Mouse (Mus musculus) gastrocnemius, postnatal 14 days (tissue): ENCODE measurements around the gene Capn5. TPM values are rescaled to one million over a fixed set of nuclear protein-coding genes. Genes with fewer than 3 reads are reported as not detected.
A peak's percentile ranks its signal among the peaks of the same experiment; 100 is the strongest.

Experiments
- DNase-seq: peaks from one replicate; pipeline ENCODE4 v3.0.0; 2021; ENCODE audit warnings: mixed read lengths
- intact Hi-C: fragments of 180-260 bp; cut with DNase I; formaldehyde crosslinking; loops from one replicate; pipeline ENCODE4 v1.15.1; 2025; ENCODE audit warnings: low total_unique reads
- total RNA-seq, 2 experiments: library from RNA; stranded (reverse); gene quantifications; 2 replicates each; pipeline ENCODE4 v1.2.3; 2021

The Capn5 gene
- total RNA-seq, 2 experiments from 2014 or later: 4.2 to 4.5 TPM

DNA sequence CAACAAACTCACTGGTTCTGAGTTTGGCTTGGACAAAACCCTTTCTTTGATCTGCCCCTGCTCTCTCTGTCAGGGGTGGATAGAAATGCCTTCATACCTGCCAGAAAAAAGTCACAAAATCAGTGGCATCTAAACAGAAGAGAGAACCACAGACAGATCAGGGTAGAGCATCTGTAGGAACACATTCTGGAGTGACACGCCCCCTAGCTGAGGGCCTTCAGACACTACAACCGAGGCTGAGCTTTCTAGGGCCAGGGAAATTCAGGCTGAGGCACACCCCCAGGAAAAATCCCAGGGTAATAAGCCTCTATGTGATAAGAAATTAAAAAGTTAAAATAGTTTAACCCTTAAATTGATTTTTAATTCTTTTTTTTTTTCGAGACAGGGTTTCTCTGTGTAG is 24.7 kb downstream of the Capn5 start:
- DNase-seq: no peak
- intact Hi-C loops: loop anchor here (10.0 kb wide), 1 partner anchor 191 kb away; no protein-coding TSS in a partner anchor

DNA sequence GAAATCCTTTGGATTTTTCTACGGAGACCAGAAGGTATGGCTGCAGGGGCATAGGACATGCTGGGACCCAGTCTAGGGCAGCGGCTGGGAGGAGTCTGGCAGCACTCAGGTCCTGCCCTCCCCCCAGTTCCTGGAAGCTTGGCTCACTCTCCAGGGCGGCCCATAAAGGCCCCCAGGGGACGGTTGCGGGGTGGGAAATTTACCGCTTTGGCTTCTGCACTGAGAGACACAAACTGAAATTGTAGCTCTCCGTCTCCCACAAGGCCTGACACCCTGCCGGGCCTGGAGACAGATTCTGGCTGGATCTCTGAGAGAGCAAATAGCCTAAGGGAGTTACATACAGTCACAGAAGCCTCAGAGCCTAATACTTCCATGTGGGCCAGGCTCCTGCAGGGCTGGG is 25.7 kb downstream of the Capn5 start:
- intact Hi-C loops: loop anchor here (10.0 kb wide), 1 partner anchor 192 kb away; no protein-coding TSS in a partner anchor
- DNase-seq: no peak

DNA sequence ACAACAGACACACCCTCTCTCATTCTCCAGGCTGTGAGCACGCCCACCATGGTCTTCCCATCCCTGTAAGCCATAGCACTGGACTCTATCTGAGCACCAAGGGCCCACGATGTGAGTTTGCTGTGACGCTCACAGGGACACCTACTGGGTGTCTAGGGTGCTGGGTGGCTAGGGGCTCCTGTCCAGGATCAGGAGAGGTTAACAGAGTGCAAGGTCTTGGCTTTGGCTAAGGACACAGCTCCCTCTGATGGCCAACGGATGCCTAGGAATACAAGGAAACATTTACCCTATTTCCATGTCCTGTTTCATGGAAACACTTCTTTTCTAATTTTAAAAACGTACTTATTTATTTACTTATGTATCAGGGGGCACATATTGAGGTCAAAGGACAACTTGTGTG is 27.5 kb downstream of the Capn5 start:
- no peak for DNase-seq
- intact Hi-C loops: loop anchor here (10.0 kb wide), 1 partner anchor 194 kb away; no protein-coding TSS in a partner anchor

GRCm38 (mm10) chr7:98149802-98150201 is 28.3 kb downstream of the Capn5 start:
- DNase-seq: no peak
- intact Hi-C loops: loop anchor here (10.0 kb wide), 1 partner anchor 195 kb away; no protein-coding TSS in a partner anchor

- DNase-seq: no peak
- intact Hi-C loops: no loop called here
Observed at GRCm38 (mm10) chr7:98148721-98149407, 29.2 kb downstream of the Capn5 start.

DNA sequence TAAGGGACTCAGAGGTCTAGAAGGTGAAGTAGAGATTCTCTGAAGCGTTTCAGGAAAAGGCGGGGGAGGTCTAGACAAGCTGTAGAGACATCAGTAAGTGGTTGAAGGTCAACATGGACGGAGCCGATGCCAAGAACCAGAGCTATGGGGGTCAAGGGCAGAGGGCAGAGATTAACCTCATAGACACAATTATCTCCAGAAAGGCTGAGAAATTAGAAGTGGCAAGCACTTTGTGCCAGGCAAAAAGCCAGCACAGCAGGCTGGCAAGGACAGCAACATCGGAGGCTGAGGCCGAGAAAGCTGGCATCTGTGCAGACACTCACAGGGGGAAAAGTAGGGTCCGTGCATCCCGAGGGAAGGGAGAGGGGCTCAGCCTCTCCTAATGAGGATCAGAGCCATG is 30.3 kb downstream of the Capn5 start:
- DNase-seq: no peak
- intact Hi-C loops: no loop called here

DNA sequence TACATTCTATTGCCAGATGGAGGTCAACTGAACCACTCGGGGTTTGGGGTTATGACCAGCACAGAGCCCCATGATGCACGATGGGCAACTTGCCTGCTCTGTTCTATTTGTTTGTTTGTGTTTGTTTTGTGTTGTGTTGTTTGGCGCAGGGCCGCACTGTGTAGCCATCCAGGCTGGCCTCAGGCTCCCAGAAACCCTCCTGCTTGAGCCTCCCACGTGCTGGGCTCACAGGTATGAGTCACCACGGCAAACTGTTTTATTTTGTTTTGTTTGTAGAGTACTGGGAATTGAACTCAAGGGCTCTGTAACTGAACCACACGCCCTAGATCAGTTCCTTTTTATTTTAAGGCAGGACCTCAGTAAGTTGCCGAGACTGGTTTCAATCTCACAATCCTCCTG is 31.6 kb downstream of the Capn5 start:
- DNase-seq: no peak
- intact Hi-C loops: no loop called here

- no peak for DNase-seq
- intact Hi-C loops: no loop called here
Observed at GRCm38 (mm10) chr7:98145842-98146446, 32.1 kb downstream of the Capn5 start.

DNA sequence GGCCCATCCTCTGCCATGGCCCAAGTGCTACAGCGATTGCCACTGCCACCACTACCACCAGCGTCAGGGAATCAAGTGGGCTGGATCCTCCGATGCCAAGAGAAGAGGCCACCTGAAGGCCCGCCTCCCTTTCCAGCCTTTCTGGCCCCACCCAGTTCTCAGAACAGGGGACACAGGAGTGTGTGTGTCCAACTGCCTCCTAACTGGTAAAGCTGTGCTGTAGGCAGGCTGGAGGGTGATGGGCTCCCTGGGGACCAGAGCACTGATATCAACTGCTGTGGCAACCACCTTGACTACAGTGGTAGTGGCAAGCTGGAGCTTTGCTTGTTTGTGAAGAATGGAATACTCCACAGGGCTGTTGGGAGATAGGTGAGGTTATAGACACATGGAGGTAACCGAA is 32.7 kb downstream of the Capn5 start, which contains the start of gene Omp:
TSS of gene Omp (minus strand) at position 101 of the 400 bp plus-strand sequence.
- intact Hi-C loops: no loop called here

DNA sequence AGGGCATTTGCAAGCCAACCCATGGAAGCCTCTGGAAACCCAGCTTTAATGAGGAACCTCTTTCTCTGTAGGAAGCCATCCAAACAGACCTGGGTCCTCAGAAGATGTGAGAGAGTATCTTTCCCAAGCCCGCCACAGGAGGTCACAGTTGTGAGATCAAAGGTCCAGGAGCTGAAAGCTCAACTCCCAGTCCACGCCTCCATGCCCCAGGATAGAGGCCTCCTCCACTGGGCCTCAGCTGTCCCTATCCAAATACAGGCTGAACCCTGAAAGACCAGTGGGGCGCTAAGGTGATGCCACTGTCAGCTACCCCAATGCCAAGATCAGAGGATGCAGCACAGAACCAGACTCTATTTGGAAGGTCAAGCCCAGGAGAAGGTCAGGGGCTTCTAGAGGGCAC is 35.4 kb downstream of the Capn5 start:
- DNase-seq: no peak
- intact Hi-C loops: no loop called here

More for the DNA sequence above, 32.7 kb downstream of the Capn5 start, which contains the start of gene Omp:
- no peak for DNase-seq

DNA sequence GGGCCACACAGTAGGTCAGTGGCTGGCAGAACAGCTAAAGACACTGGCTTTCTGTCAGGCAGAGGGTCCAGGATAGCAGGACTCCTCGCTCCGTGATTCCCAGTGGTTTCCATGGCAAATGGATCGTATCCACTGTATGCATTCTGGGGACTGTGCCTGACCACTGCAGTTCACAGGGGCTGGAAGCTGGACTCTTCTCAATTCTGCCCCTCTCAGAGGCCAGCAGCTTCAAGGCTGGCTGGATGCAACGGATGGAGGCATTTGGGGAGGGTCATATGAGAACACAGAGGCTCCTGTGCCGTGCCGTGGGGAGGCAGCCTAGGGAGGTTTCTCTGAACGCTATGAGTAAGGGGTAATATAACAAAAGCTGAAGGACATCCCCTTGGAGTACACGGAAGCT is 35.8 kb downstream of the Capn5 start:
- intact Hi-C loops: no loop called here

GRCm38 (mm10) chr7:98141206-98141605 is 36.9 kb downstream of the Capn5 start:
- no peak for DNase-seq
- intact Hi-C loops: no loop called here

More for the DNA sequence above, 35.8 kb downstream of the Capn5 start:
- no peak for DNase-seq

DNA sequence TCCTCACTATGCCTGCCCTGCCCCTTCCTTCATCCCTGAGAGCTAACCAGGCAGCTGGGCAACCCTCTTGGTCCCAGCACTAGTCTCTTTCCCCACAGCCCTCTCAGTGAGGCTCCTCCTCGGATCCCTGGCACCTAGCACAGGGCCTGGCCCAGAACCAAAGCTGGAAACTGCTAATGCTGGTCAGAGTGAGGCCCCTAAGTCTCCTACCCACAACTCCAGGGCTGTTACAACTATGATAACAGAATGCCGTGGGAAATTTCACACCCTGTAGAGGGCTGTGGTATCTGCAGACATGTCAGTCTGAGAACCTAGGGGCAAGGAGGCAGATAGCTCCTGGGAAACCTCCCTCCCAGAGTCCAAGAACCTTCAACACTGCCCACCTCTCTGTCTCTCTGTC is 37.5 kb downstream of the Capn5 start:
- intact Hi-C loops: no loop called here
- DNase-seq: peak; percentile 47

DNA sequence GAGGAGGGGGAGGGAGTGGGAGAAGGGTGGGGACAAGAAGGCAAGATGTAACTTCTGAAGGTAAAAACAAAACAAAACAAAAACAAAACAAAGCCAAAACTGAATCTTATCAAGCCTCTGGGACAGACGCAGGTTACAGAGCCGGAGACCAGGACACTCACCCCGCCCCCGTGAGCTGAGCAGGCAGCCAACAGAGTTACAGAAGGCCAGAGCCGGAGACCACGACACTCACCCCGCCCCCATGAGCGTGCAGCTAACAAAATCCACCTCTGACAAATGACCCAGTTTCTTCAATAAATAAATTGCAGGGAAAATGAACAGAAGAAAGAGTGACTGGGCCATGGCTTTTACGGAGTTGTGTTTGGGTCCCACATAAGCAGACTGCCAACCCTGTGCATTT is 38.9 kb downstream of the Capn5 start:
- intact Hi-C loops: no loop called here

DNA sequence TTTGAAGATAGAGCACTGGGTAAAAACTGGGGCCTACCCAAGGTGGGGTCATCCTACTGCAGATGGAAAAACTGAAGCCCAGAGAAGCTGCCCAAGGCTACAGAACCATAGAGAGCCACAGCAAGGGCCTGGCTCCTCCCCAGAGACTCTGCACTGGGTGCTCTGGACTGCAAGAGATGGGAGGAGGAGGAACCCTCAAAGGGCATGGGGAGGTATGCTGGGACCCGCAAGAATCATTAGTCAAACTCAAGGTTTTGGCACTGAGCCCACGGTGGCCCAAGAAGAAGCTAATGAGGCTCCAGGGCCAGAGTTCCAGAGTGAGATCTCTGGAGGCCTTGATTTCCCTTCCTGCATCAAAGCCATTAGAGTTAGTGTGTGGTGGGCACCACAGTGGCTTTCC is 40.1 kb downstream of the Capn5 start:
- DNase-seq: no peak
- intact Hi-C loops: no loop called here

More for the DNA sequence above, 38.9 kb downstream of the Capn5 start:
- no peak for DNase-seq

GRCm38 (mm10) chr7:98137583-98137982 is 40.5 kb downstream of the Capn5 start:
- no peak for DNase-seq
- intact Hi-C loops: no loop called here

DNA sequence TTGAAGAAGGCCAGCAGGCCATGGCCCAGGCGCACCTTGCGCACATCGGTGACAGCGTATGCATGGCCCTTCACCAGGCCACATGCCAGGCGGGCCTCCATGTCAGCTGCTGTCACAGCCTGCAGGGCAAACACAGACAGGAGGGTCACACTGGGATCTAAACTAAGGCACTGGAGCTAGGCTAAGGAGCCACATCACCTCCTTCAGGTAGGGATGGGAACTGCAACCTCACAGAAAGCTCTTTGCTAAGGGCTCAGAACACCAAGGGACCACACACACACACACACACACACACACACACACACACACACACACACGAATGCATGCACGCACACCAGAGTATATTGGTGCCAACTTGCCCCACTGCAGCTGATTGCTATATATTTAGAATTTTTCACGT is 46.3 kb downstream of the Capn5 start:
- intact Hi-C loops: no loop called here
- DNase-seq: no peak

DNA sequence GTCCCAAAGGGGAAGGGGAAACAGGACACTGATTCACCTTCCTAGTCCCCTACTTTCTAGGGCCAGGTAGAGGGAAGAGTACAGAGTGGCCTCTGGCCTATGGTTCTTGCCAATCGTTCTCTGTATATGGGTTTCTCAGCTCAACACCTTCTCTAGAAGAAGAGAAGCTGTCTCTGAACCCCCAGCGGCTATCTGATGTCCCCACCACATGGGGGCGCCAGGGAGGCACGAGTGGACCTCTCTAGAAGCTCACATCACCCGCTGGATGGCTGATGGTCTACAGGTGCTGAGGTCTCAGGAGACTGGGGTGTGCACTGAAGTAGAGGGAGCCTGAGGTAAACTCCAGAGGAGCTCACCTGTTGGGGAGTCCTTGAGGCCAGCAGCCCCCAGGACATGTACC is 52.6 kb downstream of the Capn5 start:
- intact Hi-C loops: loop anchor here (10.0 kb wide), 1 partner anchor 219 kb away; no protein-coding TSS in a partner anchor
- peak; percentile 44 for DNase-seq

DNA sequence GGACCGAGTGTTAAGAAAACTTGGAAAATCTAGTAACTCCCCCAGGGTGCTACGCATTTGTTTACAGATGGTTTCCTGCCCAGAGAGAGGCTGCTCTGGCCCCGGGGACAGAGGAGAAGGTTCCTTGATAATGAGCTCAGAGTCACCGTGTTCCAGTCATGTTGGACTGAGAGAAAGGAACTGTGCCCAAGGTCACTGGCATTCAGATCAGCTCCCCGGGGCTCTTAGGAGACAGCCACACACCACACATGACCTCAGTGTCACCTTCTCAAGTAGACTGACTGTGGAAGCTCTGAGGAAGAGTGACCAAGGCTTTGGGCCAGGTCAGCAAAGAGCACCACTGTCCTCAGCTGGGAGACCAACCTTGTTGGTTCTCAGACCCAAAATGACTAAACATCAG is 53.4 kb downstream of the Capn5 start:
- no peak for DNase-seq
- intact Hi-C loops: loop anchor here (10.0 kb wide), 1 partner anchor 220 kb away; no protein-coding TSS in a partner anchor

DNA sequence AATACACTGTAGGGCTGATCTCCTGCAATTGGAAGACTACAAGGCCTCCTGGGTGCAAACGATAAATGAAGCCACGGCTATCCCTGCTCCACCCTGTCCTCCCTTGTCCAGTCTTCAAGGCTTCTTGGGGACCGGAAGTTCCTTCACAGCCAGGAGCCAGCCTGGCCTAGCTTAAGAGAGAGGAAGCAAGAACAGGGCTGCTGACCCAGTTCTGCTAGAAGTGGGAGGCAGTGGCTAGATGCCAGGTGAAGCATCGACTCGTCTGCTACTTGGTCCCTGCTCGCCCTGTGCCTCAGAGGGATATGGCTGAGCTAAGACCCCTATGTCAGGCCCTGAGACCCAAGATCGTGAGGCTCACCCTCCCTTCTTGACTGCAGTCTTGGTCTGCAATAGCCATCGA is 56.4 kb downstream of the Capn5 start:
- intact Hi-C loops: loop anchor here (10.0 kb wide), 1 partner anchor 223 kb away; no protein-coding TSS in a partner anchor
- DNase-seq: no peak

- no peak for DNase-seq
- intact Hi-C loops: loop anchor here (10.0 kb wide), 1 partner anchor 224 kb away; no protein-coding TSS in a partner anchor
Observed at GRCm38 (mm10) chr7:98121241-98121640, 56.8 kb downstream of the Capn5 start.
